Mouse (Mus musculus): Measurements from ENCODE around the gene Wbp1l. TPM values are rescaled to one million over a fixed set of nuclear protein-coding genes. Genes with fewer than 3 reads are reported as not detected.

Gene Wbp1l
- total and polyA plus RNA-seq, 3 experiments = 52.9 to 70.0 TPM; not detected in 1

GRCm38 (mm10) chr19:46553541-46553955 is 45.3 kb upstream of the Wbp1l start (continued):
- TF ChIP-seq CHD2 (IDR thresholded peaks at IDR 0.05; ENCODE audit: low read length) = peak; percentile 76
- peak; percentile 94 for TF ChIP-seq SIN3A (IDR thresholded peaks at IDR 0.05; ENCODE audit: low read length)
- peak; percentile 94 for TF ChIP-seq ETS1 (IDR thresholded peaks at IDR 0.05; ENCODE audit: low read depth, low read length)
- peak; percentile 98 for TF ChIP-seq TCF12 (IDR thresholded peaks at IDR 0.05; ENCODE audit: low read depth, low read length)
- no peak for TF ChIP-seq MEF2A (IDR thresholded peaks at IDR 0.05; ENCODE audit: extremely low read depth, insufficient replicate concordance, low read depth, low read length, poor library complexity, severe bottlenecking)
- 0 out of 2 replicates have a peak, but pooled peaks have one; percentile 72 for TF ChIP-seq POLR2AphosphoS5 (IDR thresholded peaks at IDR 0.05; ENCODE audit: borderline replicate concordance, low read depth, low read length)
- peak; percentile 98 to 99 for TF ChIP-seq EP300 (IDR thresholded peaks at IDR 0.05; ENCODE audit: low read depth in 1 of 2, low read length in 2 of 2)
- no peak for TF ChIP-seq ZKSCAN1 (IDR thresholded peaks at IDR 0.05; ENCODE audit: low read depth, low read length)
- TF ChIP-seq POLR2A (IDR thresholded peaks at IDR 0.05; ENCODE audit: control insufficient read depth in 1 of 2, insufficient read depth in 1 of 2, low read depth in 1 of 2, low read length in 2 of 2, poor library complexity in 1 of 2) = peak in 1 of 2 experiments; percentile 67; a peak in 2 of 4 replicates
- peak; percentile 92 for TF ChIP-seq MYC (IDR thresholded peaks at IDR 0.05; ENCODE audit: low read depth, low read length)
- TF ChIP-seq USF1 (IDR thresholded peaks at IDR 0.05; ENCODE audit: low read depth, low read length) = no peak
- no peak for TF ChIP-seq RAD21 (IDR thresholded peaks at IDR 0.05; ENCODE audit: low read depth, low read length)
- peak; percentile 70 for TF ChIP-seq ELF1 (IDR thresholded peaks at IDR 0.05; ENCODE audit: low read depth, low read length)
- peak; percentile 99 for TF ChIP-seq TAL1 (IDR thresholded peaks at IDR 0.05; ENCODE audit: low read length)
- TF ChIP-seq CTCF (IDR thresholded peaks at IDR 0.05 in 2 of 3, conservative IDR thresholded peaks at IDR 0.05 in 1 of 3; ENCODE audit: control insufficient read depth in 1 of 3, insufficient read depth in 1 of 3, low read depth in 2 of 3, low read length in 3 of 3, poor library complexity in 1 of 3, severe bottlenecking in 1 of 3) = no peak
- peak; percentile 81; the same call in 1 of the 2 replicates for TF ChIP-seq MAX (IDR thresholded peaks at IDR 0.05; ENCODE audit: low read length)

DNA sequence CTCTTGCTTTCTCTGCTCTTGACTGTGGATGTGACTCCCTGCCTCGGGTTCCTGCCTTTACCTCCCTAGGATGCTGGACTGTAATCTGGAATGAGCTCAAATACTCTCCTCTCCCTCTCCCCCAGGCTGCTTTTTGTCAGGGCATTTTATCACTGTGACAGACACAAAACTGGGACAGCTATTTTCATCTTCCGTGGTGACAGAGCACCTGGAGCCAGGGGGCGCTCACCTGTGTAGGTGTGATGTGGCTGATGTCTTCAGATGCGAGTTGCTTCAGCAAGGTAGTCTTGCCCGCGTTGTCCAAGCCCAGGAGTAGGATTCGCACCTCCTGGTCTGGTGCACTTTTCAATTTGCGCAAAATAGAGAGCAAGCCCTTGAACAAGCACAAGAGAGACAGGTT is 40.9 kb upstream of the Wbp1l start:
- Histone ChIP-seq H3K4me1 (ENCODE audit: control insufficient read depth in 1 of 2, insufficient read depth in 2 of 2, low read length in 2 of 2) (peaks cover 15 to 16% of the 10 kb centered on the region in 2 experiments), H3K27ac (ENCODE audit: control insufficient read depth, low read depth, low read length) (no peak overlapping the region), H3K9ac (ENCODE audit: control insufficient read depth, low read depth, low read length, poor library complexity, severe bottlenecking) (no peak overlapping the region), H3K79me2 (ENCODE audit: control insufficient read depth, insufficient read depth, low read length, poor library complexity) (no peaks in the 10 kb centered on the region), H3K36me3 (ENCODE audit: control insufficient read depth in 1 of 2, insufficient read depth in 2 of 2, low read length in 2 of 2) (peaks cover 0 to 11% of the 10 kb centered on the region in 2 experiments; a peak in 2 of 4 replicates), H3K27me3 (ENCODE audit: control insufficient read depth in 1 of 2, insufficient read depth in 2 of 2, low read length in 2 of 2) (no peaks in the 10 kb centered on the region), H3K9me3 (replicated peaks; ENCODE audit: insufficient read depth, low read length) (no peaks in the 10 kb centered on the region), H3K4me3 (ENCODE audit: control insufficient read depth in 1 of 2, insufficient read depth in 1 of 2, low read depth in 2 of 2, low read length in 2 of 2) (no peak overlapping the region)
- TF ChIP-seq MAFK (IDR thresholded peaks at IDR 0.05; ENCODE audit: borderline replicate concordance, low read depth, low read length) (no peak), MXI1 (IDR thresholded peaks at IDR 0.05; ENCODE audit: low read depth, low read length) (no peak), BHLHE40 (IDR thresholded peaks at IDR 0.05; ENCODE audit: borderline replicate concordance, low read depth, low read length) (no peak), RCOR1 (IDR thresholded peaks at IDR 0.05; ENCODE audit: low read depth, low read length) (no peak), GATA1 (IDR thresholded peaks at IDR 0.05; ENCODE audit: low read depth, low read length) (no peak), ZNF384 (IDR thresholded peaks at IDR 0.05; ENCODE audit: low read depth, low read length) (no peak), CTCF (IDR thresholded peaks at IDR 0.05 in 2 of 3, conservative IDR thresholded peaks at IDR 0.05 in 1 of 3; ENCODE audit: control insufficient read depth in 1 of 3, insufficient read depth in 1 of 3, low read depth in 2 of 3, low read length in 3 of 3, poor library complexity in 1 of 3, severe bottlenecking in 1 of 3) (peak in 2 of 3 experiments; percentile 4 to 25; a peak in 2 of 6 replicates), MAZ (IDR thresholded peaks at IDR 0.05; ENCODE audit: low read depth, low read length) (no peak)
- no peak for DNase-seq (ENCODE audit: low read depth, low spot score)

Measured in MEL (cell line).